Mouse (Mus musculus) heart, postnatal 0 days (tissue): ENCODE measurements around the gene Trmu. TPM values are rescaled to one million over a fixed set of nuclear protein-coding genes. Genes with fewer than 3 reads are reported as not detected.

Source experiments
- ATAC-seq: fragments of 200-750 bp; cut with Nextera tagmentation; 2 replicates; pipeline ENCODE4 v1.8.0; 2017; ENCODE audit warnings: low read depth, moderate number of reproducible peaks, moderate library complexity; ENCODE audit not compliant: insufficient read depth
- DNase-seq: peaks from one replicate; pipeline ENCODE4 v3.0.0-alpha.2; 2016; ENCODE audit warnings: low spot score
- H3K27ac ChIP-seq: fragments of 300-500 bp; sonication (generic); 2 replicates; pipeline ENCODE4 v1.5.1; 2014; ENCODE audit warnings: low read depth, mild to moderate bottlenecking
- H3K27me3 ChIP-seq: fragments of 300-500 bp; sonication (generic); 2 replicates; pipeline ENCODE4 v1.6.1; 2014; ENCODE audit warnings: low read length, mixed read lengths; ENCODE audit not compliant: control insufficient read depth, insufficient read depth
- H3K36me3 ChIP-seq: fragments of 300-500 bp; sonication (generic); replicated peaks from 2 replicates; pipeline ENCODE4 v1.6.1; 2014; ENCODE audit warnings: low read length, mixed read lengths; ENCODE audit not compliant: control insufficient read depth, insufficient read depth
- H3K4me1 ChIP-seq: fragments of 300-500 bp; sonication (generic); 2 replicates; pipeline ENCODE4 v1.6.1; 2014; ENCODE audit warnings: antibody characterized with exemption; ENCODE audit not compliant: control insufficient read depth, insufficient read depth
- H3K4me2 ChIP-seq: fragments of 300-500 bp; sonication (generic); 2 replicates; pipeline ENCODE4 v1.6.1; 2014; ENCODE audit warnings: low read depth, mild to moderate bottlenecking, low read length, moderate library complexity
- H3K4me3 ChIP-seq: fragments of 300-500 bp; sonication (generic); 2 replicates; pipeline ENCODE4 v1.5.1; 2014; ENCODE audit warnings: low read depth, low read length
- H3K9ac ChIP-seq: fragments of 300-500 bp; sonication (generic); replicated peaks from 2 replicates; pipeline ENCODE4 v1.6.1; 2014; ENCODE audit warnings: low read depth, low read length, mixed read lengths
- H3K9me3 ChIP-seq: fragments of 300-500 bp; sonication (generic); replicated peaks from 2 replicates; pipeline ENCODE4 v1.6.1; 2016; ENCODE audit warnings: low read length; ENCODE audit not compliant: control insufficient read depth
- CTCF ChIP-seq: IDR thresholded peaks from 2 replicates; pipeline ENCODE4 v1.5.1; 2016; ENCODE audit warnings: antibody characterized with exemption, control low read depth, low read depth
- EP300 ChIP-seq: IDR thresholded peaks from 2 replicates; pipeline ENCODE4 v1.6.1; 2016; ENCODE audit warnings: antibody characterized with exemption, low read depth
- WGBS: fragments of 180-500 bp; shearing (Covaris S2); extraction: QIAGEN DNeasy Blood & Tissue Kit; methylation state at CpG from one replicate; pipeline ENCODE4 v1.1.7; 2014; 5-methylcytosine and 5-hydroxymethylcytosine counted together
- polyA plus RNA-seq: library from polyadenylated mRNA; unstranded; fragments of >200 nt; fragmentation: Nextera tagmentation; extraction: Ambion mirVana; gene quantifications from 2 replicates; pipeline ENCODE4 v1.2.1, GENCODE M21; 2015
- total RNA-seq: library from RNA; depleted of rRNA; stranded (reverse); fragments of >200 nt; gene quantifications from 2 replicates; pipeline ENCODE4 v1.2.3, GENCODE M21; 2014; ENCODE audit warnings: low replicate concordance; rRNA removed

Trmu gene
- total and polyA plus RNA-seq, 2 experiments from 2014 or later: 35.0 to 35.4 TPM

DNA sequence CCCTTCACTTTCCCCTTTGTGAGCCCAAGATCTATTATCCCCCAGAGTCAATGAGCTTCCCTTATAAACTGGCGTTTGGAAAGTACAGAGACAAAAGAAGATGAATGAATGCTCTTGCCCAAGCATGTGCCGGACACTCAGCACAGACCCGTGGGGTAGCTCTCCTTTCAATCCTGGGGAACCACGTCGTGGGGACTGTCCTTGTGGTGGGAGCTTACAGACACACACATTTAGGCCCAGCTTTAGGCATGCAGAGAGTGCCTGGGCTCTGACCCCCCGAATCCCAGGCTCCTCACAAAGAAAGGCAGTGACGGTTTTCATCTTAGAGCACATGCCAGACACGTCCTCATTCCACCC, 40.8 kb downstream of the Trmu start:
- H3K9ac ChIP-seq: no peak overlapping the region
- 86% methylated on average over 8 of the region's 8 CpGs for WGBS
- no peaks in the 10 kb centered on the region for H3K4me1 ChIP-seq
- no peak for TF ChIP-seq CTCF
- no peak for TF ChIP-seq EP300
- H3K9me3 ChIP-seq: no peaks in the 10 kb centered on the region
- no peak overlapping the region for H3K4me3 ChIP-seq
- no peaks in the 10 kb centered on the region for H3K36me3 ChIP-seq
- no peak for ATAC-seq
- no peak for DNase-seq
- H3K27ac ChIP-seq: no peak overlapping the region
- H3K4me2 ChIP-seq: no peak overlapping the region
- no peaks in the 10 kb centered on the region for H3K27me3 ChIP-seq

DNA sequence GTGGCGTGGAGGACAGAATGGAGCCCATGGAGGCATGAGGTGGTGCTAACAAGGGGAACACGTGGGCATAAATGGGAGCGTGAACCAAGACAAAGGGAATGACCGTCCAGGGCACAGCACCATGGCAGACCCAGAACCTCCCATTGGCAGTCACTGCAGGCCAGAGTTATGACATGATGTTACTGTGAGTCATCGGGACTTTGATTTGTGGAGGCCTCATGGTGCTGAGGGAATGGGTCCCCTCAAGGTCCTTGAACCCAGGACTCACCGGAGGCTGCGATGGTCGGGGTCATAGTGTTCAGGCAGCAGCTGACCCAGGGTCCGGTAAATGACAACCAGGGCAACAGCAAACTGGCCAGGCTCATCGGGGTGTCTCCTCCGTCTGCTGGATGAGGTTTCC, 42.7 kb downstream of the Trmu start:
- Histone ChIP-seq H3K4me2 (no peak overlapping the region), H3K27me3 (no peaks in the 10 kb centered on the region), H3K9ac (no peak overlapping the region), H3K4me3 (no peak overlapping the region), H3K9me3 (no peaks in the 10 kb centered on the region), H3K27ac (no peak overlapping the region), H3K4me1 (no peaks in the 10 kb centered on the region), H3K36me3 (peaks cover 5% of the 10 kb centered on the region; the same call in 1 of the 2 replicates)
- WGBS: 92% methylated on average over 11 of the region's 11 CpGs
- DNase-seq (no peak), ATAC-seq (no peak)
- TF ChIP-seq CTCF: no peak
- no peak for TF ChIP-seq EP300

DNA sequence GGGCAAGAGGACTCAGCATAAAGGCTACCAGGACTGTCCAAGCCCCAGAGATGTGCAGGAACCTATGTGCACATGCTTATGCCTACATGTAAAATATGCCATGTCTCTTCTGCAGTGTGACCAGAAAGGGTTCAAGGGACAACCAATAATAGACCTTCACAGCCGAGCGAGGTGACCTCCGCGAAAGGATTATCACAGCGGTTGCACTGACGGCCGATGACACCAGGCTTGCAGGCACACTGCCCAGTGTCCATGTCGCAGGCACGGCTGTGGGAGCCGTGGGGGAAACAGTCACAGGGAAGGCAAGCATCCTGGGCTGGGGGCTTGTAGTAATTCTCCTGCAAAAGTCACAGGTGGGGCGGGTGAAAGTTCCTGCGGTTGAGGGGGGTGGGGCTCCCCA, 49.0 kb downstream of the Trmu start:
- H3K4me1 ChIP-seq: peaks cover 7% of the 10 kb centered on the region
- DNase-seq (no peak), ATAC-seq (no peak)
- no peaks in the 10 kb centered on the region for H3K9me3 ChIP-seq
- no peak overlapping the region for H3K9ac ChIP-seq
- TF ChIP-seq EP300: no peak
- TF ChIP-seq CTCF: no peak
- peaks cover 5% of the 10 kb centered on the region; the same call in 1 of the 2 replicates for H3K36me3 ChIP-seq
- 44% methylated on average over 12 of the region's 12 CpGs for WGBS
- H3K4me2 ChIP-seq: no peak overlapping the region
- no peak overlapping the region for H3K27ac ChIP-seq
- H3K4me3 ChIP-seq: no peak overlapping the region
- no peaks in the 10 kb centered on the region for H3K27me3 ChIP-seq

DNA sequence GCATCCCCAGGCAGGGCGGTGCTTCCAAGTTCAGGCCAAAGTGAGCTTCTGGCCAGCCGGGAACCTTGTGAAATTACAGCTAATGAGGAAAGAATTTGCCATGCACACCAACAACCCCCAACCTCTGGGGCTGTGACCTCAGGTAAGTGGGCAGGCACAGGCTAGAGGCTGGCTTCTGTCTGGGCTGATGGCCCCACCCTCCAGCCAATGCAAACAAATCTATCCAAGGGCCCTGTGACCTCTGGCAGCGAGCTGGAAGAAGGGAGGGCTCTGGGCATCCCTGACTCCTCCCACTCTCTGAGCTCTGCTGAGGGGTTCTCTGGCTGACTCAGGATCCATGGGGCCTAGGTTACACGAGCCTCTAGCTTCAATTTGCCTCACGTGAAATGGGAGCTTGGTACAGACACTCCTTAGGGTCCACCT, 56.5 kb downstream of the Trmu start:
- peak; percentile 77 for DNase-seq
- Histone ChIP-seq H3K27ac (peak overlapping the region; percentile 7; the same call in 1 of the 2 replicates), H3K9ac (no peak overlapping the region), H3K9me3 (no peaks in the 10 kb centered on the region), H3K36me3 (no peaks in the 10 kb centered on the region), H3K4me1 (no peaks in the 10 kb centered on the region), H3K27me3 (no peaks in the 10 kb centered on the region), H3K4me2 (no peak overlapping the region), H3K4me3 (no peak overlapping the region)
- TF ChIP-seq CTCF (no peak), EP300 (no peak)
- ATAC-seq: peak; percentile 93
- 19% methylated on average over 5 of the region's 5 CpGs for WGBS

Other genes with a start within 250 kb of the Trmu start
- 11.6 and 18.5 TPM in 2 replicates for gene Ppara, start 144.3 kb upstream of the Trmu start, total RNA-seq
- 31.4 and 33.4 TPM in 2 replicates for gene Ppara, start 144.3 kb upstream of the Trmu start, polyA plus RNA-seq
- 31.0 and 96.8 TPM in 2 replicates for gene Cdpf1, start 67.6 kb upstream of the Trmu start, total RNA-seq
- gene Cdpf1, start 67.6 kb upstream of the Trmu start, polyA plus RNA-seq: 45.9 and 49.9 TPM in 2 replicates
- 2.4 and 2.7 TPM in 2 replicates for gene Pkdrej, start 57.6 kb upstream of the Trmu start, total RNA-seq
- gene Pkdrej, start 57.6 kb upstream of the Trmu start, polyA plus RNA-seq: 0.54 and 0.66 TPM in 2 replicates
- 11.6 and 14.7 TPM in 2 replicates for gene Ttc38, start 47.0 kb upstream of the Trmu start, total RNA-seq
- gene Ttc38, start 47.0 kb upstream of the Trmu start, polyA plus RNA-seq: 6.9 and 7.6 TPM in 2 replicates
- gene Gtse1, start 19.6 kb upstream of the Trmu start, total RNA-seq: 17.9 and 23.3 TPM in 2 replicates
- gene Gtse1, start 19.6 kb upstream of the Trmu start, polyA plus RNA-seq: 6.3 and 6.7 TPM in 2 replicates
- 17.4 and 18.0 TPM in 2 replicates for gene Celsr1, start 154.5 kb downstream of the Trmu start, total RNA-seq
- 0.80 and 0.97 TPM in 2 replicates for gene Celsr1, start 154.5 kb downstream of the Trmu start, polyA plus RNA-seq
- 31.8 and 35.0 TPM in 2 replicates for gene Gramd4, start 178.4 kb downstream of the Trmu start, total RNA-seq
- gene Gramd4, start 178.4 kb downstream of the Trmu start, polyA plus RNA-seq: 15.4 and 16.2 TPM in 2 replicates